Mouse (Mus musculus): ENCODE results near the gene Fam192a. TPM values are rescaled to one million over a fixed set of nuclear protein-coding genes. Genes with fewer than 3 reads are reported as not detected.

Fam192a gene
- polyA plus RNA-seq, 1 experiment, result 24.2 TPM

- H3K4me3 ChIP-seq, result no peak overlapping the region
- no peaks in the 10 kb centered on the region for H3K27me3 ChIP-seq (ENCODE audit: control insufficient read depth, insufficient read depth, insufficient read length)
- no peak overlapping the region for H3ac ChIP-seq (ENCODE audit: control insufficient read depth, insufficient read length)
- no peak for TF ChIP-seq POLR2A (IDR thresholded peaks at IDR 0.05; ENCODE audit: insufficient read length, low read depth)
- TF ChIP-seq POLR2AphosphoS2 (IDR thresholded peaks at IDR 0.05; ENCODE audit: insufficient read length, low read depth), result no peak
- no peak for TF ChIP-seq TCF3 (IDR thresholded peaks at IDR 0.05; ENCODE audit: insufficient read length, low read depth)
- no peak for TF ChIP-seq MYOG (IDR thresholded peaks at IDR 0.05; ENCODE audit: control insufficient read depth in 1 of 3, insufficient read depth in 1 of 3, insufficient read length in 2 of 3, low read depth in 2 of 3)
- no peak for TF ChIP-seq MYOD1 (IDR thresholded peaks at IDR 0.05; ENCODE audit: control insufficient read depth in 1 of 3, insufficient read length in 2 of 3, low read depth in 2 of 3)
- no peak for TF ChIP-seq REST (IDR thresholded peaks at IDR 0.05; ENCODE audit: insufficient read depth, insufficient read length)
- TF ChIP-seq E2F4 (IDR thresholded peaks at IDR 0.05; ENCODE audit: insufficient read depth), result no peak
- no peak for TF ChIP-seq TCF12 (IDR thresholded peaks at IDR 0.05; ENCODE audit: insufficient read depth, poor library complexity, severe bottlenecking)
- no peak for TF ChIP-seq USF1 (IDR thresholded peaks at IDR 0.05; ENCODE audit: low read depth)
- no peak for TF ChIP-seq MAX (IDR thresholded peaks at IDR 0.05; ENCODE audit: low read depth)
- no peak for TF ChIP-seq SRF (IDR thresholded peaks at IDR 0.05; ENCODE audit: control insufficient read depth, insufficient read length, low read depth)
- no peak for TF ChIP-seq CEBPB (IDR thresholded peaks at IDR 0.05; ENCODE audit: insufficient read depth, poor library complexity, severe bottlenecking)
- H3K4me2 ChIP-seq (ENCODE audit: low read depth), result no peak overlapping the region
- H3K36me3 ChIP-seq (ENCODE audit: control insufficient read depth, insufficient read depth), result no peaks in the 10 kb centered on the region
- H3K79me2 ChIP-seq (ENCODE audit: control insufficient read depth, insufficient read depth), result no peaks in the 10 kb centered on the region
These were observed 52.8 kb downstream of the Fam192a start for GRCm38 (mm10) chr8:94549041-94549440.

- Histone ChIP-seq H3K4me2 (ENCODE audit: low read depth) (no peak overlapping the region), H3K79me2 (ENCODE audit: control insufficient read depth, insufficient read depth) (no peaks in the 10 kb centered on the region), H3K4me3 (no peak overlapping the region), H3K36me3 (ENCODE audit: control insufficient read depth, insufficient read depth) (no peaks in the 10 kb centered on the region), H3K27me3 (ENCODE audit: control insufficient read depth, insufficient read depth, insufficient read length) (no peaks in the 10 kb centered on the region), H3ac (ENCODE audit: control insufficient read depth, insufficient read length) (no peak overlapping the region)
- TF ChIP-seq USF1 (IDR thresholded peaks at IDR 0.05; ENCODE audit: low read depth) (no peak), POLR2A (IDR thresholded peaks at IDR 0.05; ENCODE audit: insufficient read length, low read depth) (no peak), TCF12 (IDR thresholded peaks at IDR 0.05; ENCODE audit: insufficient read depth, poor library complexity, severe bottlenecking) (no peak), MAX (IDR thresholded peaks at IDR 0.05; ENCODE audit: low read depth) (no peak), POLR2AphosphoS2 (IDR thresholded peaks at IDR 0.05; ENCODE audit: insufficient read length, low read depth) (no peak), CEBPB (IDR thresholded peaks at IDR 0.05; ENCODE audit: insufficient read depth, poor library complexity, severe bottlenecking) (no peak), MYOG (IDR thresholded peaks at IDR 0.05; ENCODE audit: control insufficient read depth in 1 of 3, insufficient read depth in 1 of 3, insufficient read length in 2 of 3, low read depth in 2 of 3) (no peak), REST (IDR thresholded peaks at IDR 0.05; ENCODE audit: insufficient read depth, insufficient read length) (no peak), SRF (IDR thresholded peaks at IDR 0.05; ENCODE audit: control insufficient read depth, insufficient read length, low read depth) (no peak), MYOD1 (IDR thresholded peaks at IDR 0.05; ENCODE audit: control insufficient read depth in 1 of 3, insufficient read length in 2 of 3, low read depth in 2 of 3) (no peak), E2F4 (IDR thresholded peaks at IDR 0.05; ENCODE audit: insufficient read depth) (no peak)
These were observed 57.8 kb downstream of the Fam192a start for GRCm38 (mm10) chr8:94543981-94544380.

DNA sequence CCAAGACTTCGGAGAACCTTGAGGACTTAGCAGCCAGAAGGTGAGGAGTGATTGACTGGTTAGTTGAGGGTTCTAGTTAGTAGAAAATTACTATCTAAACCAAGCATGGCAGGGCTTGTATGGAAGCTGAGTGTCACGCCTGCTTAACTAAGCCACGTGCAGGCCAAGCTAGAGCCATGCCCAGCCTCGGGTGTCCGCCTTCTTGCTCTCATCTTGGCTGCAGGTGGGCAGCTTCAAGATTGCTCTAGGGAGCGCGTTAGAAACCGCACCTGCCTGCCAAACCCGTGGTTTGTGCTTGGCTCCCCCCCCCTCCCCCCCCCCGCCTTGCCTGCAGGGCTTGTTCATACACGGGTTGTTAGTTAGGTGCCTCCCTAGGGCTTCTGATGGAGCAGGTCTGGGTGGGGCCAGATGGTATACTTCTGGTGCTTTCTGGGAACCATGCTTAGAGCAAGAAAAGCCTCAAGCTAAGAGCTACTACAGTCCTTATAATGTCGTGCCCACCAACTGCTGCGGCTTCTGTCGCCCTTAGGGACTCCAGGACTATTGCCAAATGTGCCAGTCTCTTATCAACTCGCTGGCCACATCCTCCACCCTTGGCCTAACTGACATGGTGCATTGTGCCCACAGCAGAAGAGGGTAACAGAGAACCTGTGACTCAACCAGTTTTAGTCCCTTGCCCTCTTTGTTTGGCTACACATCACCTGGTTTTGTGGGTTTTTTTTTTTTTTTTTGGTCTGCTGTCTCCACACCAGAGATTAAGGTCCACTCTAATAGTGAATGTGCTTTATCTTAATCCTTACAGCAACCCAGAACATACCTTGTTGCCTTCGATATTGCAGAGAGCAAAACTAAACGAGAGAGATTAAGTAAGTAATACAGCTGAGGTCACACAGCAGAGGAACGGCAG, 60.7 kb downstream of the Fam192a start:
- Histone ChIP-seq H3K36me3 (ENCODE audit: control insufficient read depth, insufficient read depth) (no peaks in the 10 kb centered on the region), H3ac (ENCODE audit: control insufficient read depth, insufficient read length) (no peak overlapping the region), H3K27me3 (ENCODE audit: control insufficient read depth, insufficient read depth, insufficient read length) (no peaks in the 10 kb centered on the region), H3K4me2 (ENCODE audit: low read depth) (no peak overlapping the region), H3K4me3 (no peak overlapping the region), H3K79me2 (ENCODE audit: control insufficient read depth, insufficient read depth) (no peaks in the 10 kb centered on the region)
- TF ChIP-seq MYOD1 (IDR thresholded peaks at IDR 0.05; ENCODE audit: control insufficient read depth in 1 of 3, insufficient read length in 2 of 3, low read depth in 2 of 3) (no peak), MAX (IDR thresholded peaks at IDR 0.05; ENCODE audit: low read depth) (no peak), MYOG (IDR thresholded peaks at IDR 0.05; ENCODE audit: control insufficient read depth in 1 of 3, insufficient read depth in 1 of 3, insufficient read length in 2 of 3, low read depth in 2 of 3) (no peak), E2F4 (IDR thresholded peaks at IDR 0.05; ENCODE audit: insufficient read depth) (no peak)

GRCm38 (mm10) chr8:94540025-94540424, 61.8 kb downstream of the Fam192a start:
- Histone ChIP-seq H3K79me2 (ENCODE audit: control insufficient read depth, insufficient read depth) (no peaks in the 10 kb centered on the region), H3ac (ENCODE audit: control insufficient read depth, insufficient read length) (no peak overlapping the region), H3K36me3 (ENCODE audit: control insufficient read depth, insufficient read depth) (no peaks in the 10 kb centered on the region), H3K4me3 (no peak overlapping the region), H3K27me3 (ENCODE audit: control insufficient read depth, insufficient read depth, insufficient read length) (no peaks in the 10 kb centered on the region), H3K4me2 (ENCODE audit: low read depth) (no peak overlapping the region)
- TF ChIP-seq CEBPB (IDR thresholded peaks at IDR 0.05; ENCODE audit: insufficient read depth, poor library complexity, severe bottlenecking), result no peak
- no peak for TF ChIP-seq TCF12 (IDR thresholded peaks at IDR 0.05; ENCODE audit: insufficient read depth, poor library complexity, severe bottlenecking)
- TF ChIP-seq POLR2AphosphoS2 (IDR thresholded peaks at IDR 0.05; ENCODE audit: insufficient read length, low read depth), result no peak
- no peak for TF ChIP-seq TCF3 (IDR thresholded peaks at IDR 0.05; ENCODE audit: insufficient read length, low read depth)
- no peak for TF ChIP-seq USF1 (IDR thresholded peaks at IDR 0.05; ENCODE audit: low read depth)

DNA sequence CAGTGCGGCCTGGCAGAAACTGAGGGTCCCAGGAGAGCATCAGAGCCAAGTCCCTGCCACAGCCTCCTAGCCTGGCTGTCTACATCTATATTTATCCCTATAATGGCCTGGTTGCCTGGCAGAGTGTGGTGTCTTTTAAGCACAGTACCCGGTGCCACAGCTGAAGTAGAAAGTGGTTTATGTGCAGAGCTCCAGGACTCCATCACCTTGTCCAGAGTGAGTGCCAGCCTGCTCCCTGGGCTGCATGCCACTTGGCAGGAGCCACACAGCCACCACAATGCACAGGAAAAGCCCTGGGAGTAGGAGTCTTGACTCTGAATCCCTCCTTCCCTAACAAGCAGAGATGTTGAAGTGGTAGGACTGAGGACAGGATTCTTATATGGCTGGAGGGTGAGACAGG, 64.3 kb downstream of the Fam192a start:
- H3K4me3 ChIP-seq, result no peak overlapping the region
- no peaks in the 10 kb centered on the region for H3K36me3 ChIP-seq (ENCODE audit: control insufficient read depth, insufficient read depth)
- H3ac ChIP-seq (ENCODE audit: control insufficient read depth, insufficient read length), result no peak overlapping the region
- no peak for TF ChIP-seq MYOG (IDR thresholded peaks at IDR 0.05; ENCODE audit: control insufficient read depth in 1 of 3, insufficient read depth in 1 of 3, insufficient read length in 2 of 3, low read depth in 2 of 3)
- no peak for TF ChIP-seq E2F4 (IDR thresholded peaks at IDR 0.05; ENCODE audit: insufficient read depth)
- no peak for TF ChIP-seq MAX (IDR thresholded peaks at IDR 0.05; ENCODE audit: low read depth)
- no peak for TF ChIP-seq MYOD1 (IDR thresholded peaks at IDR 0.05; ENCODE audit: control insufficient read depth in 1 of 3, insufficient read length in 2 of 3, low read depth in 2 of 3)
- no peak for TF ChIP-seq SRF (IDR thresholded peaks at IDR 0.05; ENCODE audit: control insufficient read depth, insufficient read length, low read depth)
- no peak for TF ChIP-seq TCF12 (IDR thresholded peaks at IDR 0.05; ENCODE audit: insufficient read depth, poor library complexity, severe bottlenecking)
- TF ChIP-seq REST (IDR thresholded peaks at IDR 0.05; ENCODE audit: insufficient read depth, insufficient read length), result no peak
- TF ChIP-seq USF1 (IDR thresholded peaks at IDR 0.05; ENCODE audit: low read depth), result no peak
- no peak for TF ChIP-seq TCF3 (IDR thresholded peaks at IDR 0.05; ENCODE audit: insufficient read length, low read depth)
- no peak for TF ChIP-seq CEBPB (IDR thresholded peaks at IDR 0.05; ENCODE audit: insufficient read depth, poor library complexity, severe bottlenecking)
- no peak overlapping the region for H3K4me2 ChIP-seq (ENCODE audit: low read depth)
- no peaks in the 10 kb centered on the region for H3K79me2 ChIP-seq (ENCODE audit: control insufficient read depth, insufficient read depth)
- no peaks in the 10 kb centered on the region for H3K27me3 ChIP-seq (ENCODE audit: control insufficient read depth, insufficient read depth, insufficient read length)
